Mouse (Mus musculus) G1E (cell line): ENCODE measurements around the gene Ptx4.

Experiments used
- CTCF ChIP-seq: IDR thresholded peaks from 2 replicates; pipeline ENCODE4 v1.5.1; 2012; ENCODE audit warnings: low read depth, low read length, inconsistent platforms, mixed read lengths
- GATA1 ChIP-seq: IDR thresholded peaks from 2 replicates; pipeline ENCODE4 v1.6.1; 2012; ENCODE audit warnings: borderline replicate concordance, low read length, inconsistent platforms, mixed read lengths
- POLR2AphosphoS5 ChIP-seq: IDR thresholded peaks from 2 replicates; pipeline ENCODE4 v1.6.1; 2012; ENCODE audit warnings: low read depth, low read length, inconsistent platforms; ENCODE audit not compliant: insufficient replicate concordance
- TAL1 ChIP-seq: conservative IDR thresholded peaks from 2 replicates; pipeline ENCODE4 v1.6.1; 2012; ENCODE audit warnings: low read depth, low read length, inconsistent platforms, mixed read lengths

DNA sequence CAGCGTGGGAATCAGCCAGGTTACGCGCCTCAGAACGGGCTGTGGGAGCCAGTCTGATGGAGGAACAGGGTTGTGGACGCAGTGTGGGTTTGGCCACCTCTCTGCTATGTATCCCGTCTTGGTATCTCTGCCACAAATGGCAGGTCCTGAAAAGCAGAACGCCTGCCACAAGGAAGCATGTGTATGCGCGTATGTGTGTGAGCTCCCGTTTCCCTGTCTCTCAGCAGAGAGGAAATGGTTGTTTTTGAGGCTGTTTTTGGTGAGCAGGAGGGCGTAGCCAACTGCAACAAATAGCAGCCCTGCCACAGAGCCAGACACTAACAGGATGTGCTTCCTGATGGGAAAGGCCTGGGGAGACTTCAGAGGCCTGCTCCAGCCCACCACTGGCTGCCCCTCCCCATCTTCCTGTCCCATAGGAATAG lies 39.6 kb upstream of the Ptx4 start:
- TF ChIP-seq CTCF (no peak), GATA1 (no peak), TAL1 (no peak), POLR2AphosphoS5 (no peak)
